Mouse (Mus musculus) right cerebral cortex, postnatal 4 days (tissue): Measurements from ENCODE around the gene Adam15.

Source experiments
- DNase-seq: peaks from one replicate; pipeline ENCODE4 v3.0.0-alpha.2; 2022

Adam15 gene

DNA sequence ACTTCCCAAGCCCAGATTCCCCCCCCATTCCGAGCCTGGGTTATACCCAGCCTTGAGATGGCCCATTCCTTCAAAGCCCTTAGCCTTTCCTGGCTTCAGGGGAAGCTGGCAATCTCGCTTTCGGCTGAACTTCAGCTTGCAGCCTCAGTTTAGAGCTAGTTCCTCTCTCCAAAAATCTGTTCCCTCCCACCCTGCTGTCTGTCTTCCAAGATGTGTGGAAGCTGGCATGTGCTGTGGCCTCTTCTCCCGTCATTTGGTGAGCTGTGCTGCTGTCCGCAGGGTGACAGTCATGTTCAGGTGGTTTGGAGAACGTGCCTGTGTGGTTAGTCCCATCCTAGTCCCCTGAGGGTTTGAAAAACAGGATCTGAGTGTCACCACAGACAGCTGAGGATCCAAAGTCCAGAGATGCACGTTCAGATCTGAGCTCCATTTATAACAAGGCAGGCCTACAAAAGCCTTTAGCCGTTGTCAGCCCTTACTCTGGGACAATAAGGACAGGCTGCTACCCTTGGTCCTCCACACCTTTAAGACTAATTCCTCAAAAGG lies 54.0 kb downstream of the Adam15 start:
- no peak for DNase-seq

DNA sequence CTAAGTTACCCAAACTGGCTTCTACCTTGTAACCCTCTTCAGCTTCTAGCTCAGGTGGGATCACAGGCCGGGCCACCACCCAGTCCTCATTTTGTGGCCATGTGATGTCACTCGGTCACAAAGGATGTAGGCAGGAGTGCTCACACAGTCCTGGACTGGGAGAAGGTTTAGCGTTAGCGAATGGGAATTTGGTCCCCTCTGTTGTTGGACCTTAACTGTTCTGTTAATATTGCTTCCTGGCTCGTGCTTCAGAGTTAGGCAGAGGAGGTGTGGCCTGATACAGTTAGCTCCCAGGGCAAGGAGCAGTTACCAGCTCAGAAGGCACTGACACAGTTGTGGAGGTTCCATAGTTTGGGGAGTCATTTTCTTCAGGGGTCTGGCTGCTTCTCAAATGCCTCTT lies 55.6 kb downstream of the Adam15 start:
- DNase-seq, result no peak

DNA sequence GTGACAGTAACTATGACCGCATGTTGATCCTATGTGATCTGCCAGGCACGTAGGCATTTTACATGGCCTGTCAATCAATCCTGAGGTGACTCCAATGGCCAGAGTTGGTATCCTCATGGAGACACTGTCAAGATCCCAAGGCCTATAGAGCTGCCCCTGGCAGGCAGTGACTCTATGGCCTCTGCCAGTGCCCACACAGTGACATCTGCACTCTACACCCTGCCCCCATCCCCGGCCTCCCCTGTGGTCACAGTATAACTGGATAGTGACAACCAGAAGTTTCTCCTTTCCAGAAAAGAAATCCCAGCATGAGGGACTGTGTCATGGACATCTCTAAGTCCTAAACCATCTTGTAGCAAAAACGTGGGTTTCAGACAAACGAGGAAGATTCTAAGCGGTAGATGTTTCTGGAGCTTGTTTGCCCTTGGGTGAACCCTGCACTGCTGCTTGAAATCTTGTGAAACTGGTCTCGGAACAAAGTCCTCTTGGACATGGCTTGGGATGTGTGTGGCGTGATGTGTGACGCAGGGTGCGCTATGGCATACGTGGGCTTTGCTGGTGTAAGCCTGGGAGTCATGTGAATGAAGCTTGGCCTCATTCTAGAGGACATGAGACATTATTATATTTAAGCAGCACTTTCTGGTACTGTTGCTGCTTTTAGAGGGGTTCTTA lies 56.4 kb downstream of the Adam15 start:
- no peak for DNase-seq

DNA sequence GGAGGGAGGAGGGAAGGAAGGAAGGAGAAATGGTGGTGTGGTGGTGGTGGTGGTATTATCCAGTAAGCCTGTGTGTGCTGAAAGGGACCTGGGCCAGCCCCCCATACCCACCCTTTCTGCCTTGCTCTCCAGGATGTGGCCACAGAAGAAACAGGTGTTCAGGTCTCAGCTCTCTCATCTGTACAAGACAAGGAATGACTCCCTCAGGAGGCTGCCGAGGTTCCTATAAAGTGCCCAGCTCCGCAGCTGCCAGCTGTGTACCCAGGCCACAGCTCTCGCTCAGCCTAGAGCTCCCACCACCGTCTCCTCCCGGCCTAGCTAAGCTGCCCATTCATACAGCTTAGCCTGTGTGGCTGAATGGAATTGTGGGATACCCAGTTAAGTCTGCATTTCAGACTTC lies 57.5 kb downstream of the Adam15 start:
- no peak for DNase-seq

GRCm38 (mm10) chr3:89291874-89292273 lies 57.9 kb downstream of the Adam15 start:
- no peak for DNase-seq
